Mouse (Mus musculus) lung, adult 2 months (tissue): ENCODE measurements around the gene Selenof.

ENCODE experiments used
- CTCF ChIP-seq: fragments of 200-500 bp; IDR thresholded peaks from 2 replicates; pipeline ENCODE4 v1.5.1; 2011; ENCODE audit warnings: mild to moderate bottlenecking, low read length, control low read depth; ENCODE audit not compliant: insufficient read depth
- POLR2A ChIP-seq: fragments of 200-500 bp; IDR thresholded peaks from 2 replicates; pipeline ENCODE4 v1.6.1; 2011; ENCODE audit warnings: low read depth, mild to moderate bottlenecking, control low read depth, low read length, borderline replicate concordance; ENCODE audit errors: extremely low read depth

- no peak for TF ChIP-seq CTCF
- TF ChIP-seq POLR2A, result no peak
Observed at GRCm38 (mm10) chr3:144539051-144539450, 31.1 kb upstream of the Selenof start.
